Mouse (Mus musculus) intestine, postnatal 0 days (tissue): ENCODE measurements around the gene Ets2. TPM values are rescaled to one million over a fixed set of nuclear protein-coding genes. Genes with fewer than 3 reads are reported as not detected.

Experiments
- ATAC-seq: fragments of 200-750 bp; cut with Nextera tagmentation; 2 replicates; pipeline ENCODE4 v1.8.0; 2017; ENCODE audit warnings: mild to moderate bottlenecking, moderate TSS enrichment, moderate library complexity
- H3K27ac ChIP-seq: fragments of 300-500 bp; sonication (generic); 2 replicates; pipeline ENCODE4 v1.5.1; 2014; ENCODE audit warnings: mild to moderate bottlenecking, low read depth, low read length, moderate library complexity
- H3K27me3 ChIP-seq: fragments of 300-500 bp; sonication (generic); replicated peaks from 2 replicates; pipeline ENCODE4 v1.6.1; 2014; ENCODE audit warnings: low read length, mixed read lengths; ENCODE audit not compliant: control insufficient read depth, insufficient read depth
- H3K36me3 ChIP-seq: fragments of 300-500 bp; sonication (generic); 2 replicates; pipeline ENCODE4 v1.6.1; 2014; ENCODE audit warnings: mild to moderate bottlenecking, moderate library complexity; ENCODE audit not compliant: control insufficient read depth, insufficient read depth
- H3K4me1 ChIP-seq: fragments of 300-500 bp; sonication (generic); replicated peaks from 2 replicates; pipeline ENCODE4 v1.6.1; 2014; ENCODE audit warnings: antibody characterized with exemption, low read length, mixed read lengths; ENCODE audit not compliant: control insufficient read depth, insufficient read depth
- H3K4me2 ChIP-seq: fragments of 300-500 bp; sonication (generic); replicated peaks from 2 replicates; pipeline ENCODE4 v1.6.1; 2014; ENCODE audit warnings: low read depth, mild to moderate bottlenecking, moderate library complexity
- H3K4me3 ChIP-seq: fragments of 300-500 bp; sonication (generic); 2 replicates; pipeline ENCODE4 v1.5.1; 2014; ENCODE audit warnings: low read depth, low read length
- H3K9ac ChIP-seq: fragments of 300-500 bp; sonication (generic); 2 replicates; pipeline ENCODE4 v1.6.1; 2014; ENCODE audit warnings: mild to moderate bottlenecking, low read depth, low read length
- H3K9me3 ChIP-seq: fragments of 300-500 bp; sonication (generic); 2 replicates; pipeline ENCODE4 v1.6.1; 2016; ENCODE audit warnings: mixed run types; ENCODE audit not compliant: control insufficient read depth
- CTCF ChIP-seq: sonication (generic); IDR thresholded peaks from 2 replicates; pipeline ENCODE4 v1.5.1; 2016; ENCODE audit warnings: low read depth, mild to moderate bottlenecking, control low read depth, antibody characterized with exemption, moderate library complexity
- WGBS: fragments of 180-500 bp; shearing (Covaris S2); extraction: QIAGEN DNeasy Blood & Tissue Kit; methylation state at CpG from one replicate; pipeline ENCODE4 v1.1.7; 2014; 5-methylcytosine and 5-hydroxymethylcytosine counted together
- polyA plus RNA-seq: library from polyadenylated mRNA; unstranded; fragments of >200 nt; fragmentation: Nextera tagmentation; extraction: Ambion mirVana; gene quantifications from 2 replicates; pipeline ENCODE4 v1.2.1, GENCODE M21; 2015

The Ets2 gene
- polyA plus RNA-seq, 1 experiment from 2014 or later = 34.6 TPM

DNA sequence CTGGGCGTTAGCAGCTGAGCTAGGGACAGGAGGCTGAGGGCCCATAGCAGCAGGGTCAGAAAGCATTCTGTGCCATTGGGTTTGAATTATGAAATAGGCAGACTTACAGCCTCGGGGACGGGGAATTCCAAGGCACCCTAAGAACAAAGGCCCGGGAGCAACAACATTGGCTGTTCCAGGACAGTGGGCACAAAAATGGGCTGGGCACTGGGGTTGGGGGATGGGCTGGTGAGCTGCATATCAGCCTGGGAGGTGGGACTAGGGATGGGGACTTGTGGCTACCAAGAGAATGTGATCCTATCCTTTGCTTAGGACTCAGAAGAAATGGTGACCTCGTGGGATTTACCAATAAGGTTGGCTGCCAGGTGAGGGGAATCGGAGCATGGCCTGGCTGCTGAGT is 15.6 kb upstream of the Ets2 start:
- Histone ChIP-seq H3K4me1 (peaks cover 18% of the 10 kb centered on the region), H3K4me2 (no peak overlapping the region), H3K4me3 (no peak overlapping the region), H3K27me3 (no peaks in the 10 kb centered on the region), H3K9ac (no peak overlapping the region), H3K36me3 (no peaks in the 10 kb centered on the region), H3K9me3 (no peaks in the 10 kb centered on the region), H3K27ac (peak overlapping the region; percentile 91)
- WGBS = 47% methylated on average over 6 of the region's 6 CpGs
- peak; percentile 4 for ATAC-seq
- TF ChIP-seq CTCF = no peak

- Histone ChIP-seq H3K4me3 (no peak overlapping the region), H3K4me1 (peaks cover 16% of the 10 kb centered on the region), H3K27ac (peak overlapping the region; percentile 91; the same call in 1 of the 2 replicates), H3K4me2 (no peak overlapping the region), H3K9ac (no peak overlapping the region), H3K36me3 (no peaks in the 10 kb centered on the region), H3K27me3 (no peaks in the 10 kb centered on the region), H3K9me3 (no peaks in the 10 kb centered on the region)
- no peak for TF ChIP-seq CTCF
- WGBS = 71% methylated on average over 8 of the region's 8 CpGs
- no peak for ATAC-seq
These were observed 15.0 kb upstream of the Ets2 start for GRCm38 (mm10) chr16:95686901-95687300.

- Histone ChIP-seq H3K4me3 (no peak overlapping the region), H3K4me2 (no peak overlapping the region), H3K27me3 (no peaks in the 10 kb centered on the region), H3K27ac (no peak overlapping the region), H3K36me3 (no peaks in the 10 kb centered on the region), H3K9me3 (no peaks in the 10 kb centered on the region), H3K4me1 (peaks cover 12% of the 10 kb centered on the region), H3K9ac (no peak overlapping the region)
- no peak for ATAC-seq
- no peak for TF ChIP-seq CTCF
- WGBS = 88% methylated on average over 4 of the region's 4 CpGs
These were observed 13.9 kb upstream of the Ets2 start for GRCm38 (mm10) chr16:95688010-95688409.

DNA sequence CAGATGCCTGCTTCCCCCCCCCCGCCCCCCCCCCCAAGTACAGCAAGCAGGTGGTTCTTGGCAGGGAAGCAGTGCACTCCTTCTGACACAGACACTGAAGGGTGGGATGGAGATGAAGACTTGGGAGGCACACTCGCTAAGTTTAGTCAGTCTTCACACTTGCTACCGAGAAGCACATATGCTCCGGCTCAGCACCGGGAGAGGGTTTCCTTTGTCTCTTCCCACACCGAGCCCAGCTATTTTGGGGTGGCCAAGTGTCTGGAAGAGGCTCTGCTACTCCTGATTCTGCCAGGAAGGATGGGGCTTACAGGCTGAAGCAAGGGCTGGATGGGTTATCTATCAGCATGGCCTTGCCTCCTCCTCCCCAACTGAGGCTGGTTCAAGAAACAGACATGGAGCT is 5.3 kb upstream of the Ets2 start:
- H3K9ac ChIP-seq = no peak overlapping the region
- no peaks in the 10 kb centered on the region for H3K9me3 ChIP-seq
- no peaks in the 10 kb centered on the region for H3K27me3 ChIP-seq
- TF ChIP-seq CTCF = no peak
- no peak for ATAC-seq
- no peak overlapping the region for H3K4me2 ChIP-seq
- H3K4me1 ChIP-seq = peaks cover 16% of the 10 kb centered on the region
- H3K36me3 ChIP-seq = no peaks in the 10 kb centered on the region; the same call in 1 of the 2 replicates
- no peak overlapping the region for H3K4me3 ChIP-seq
- WGBS = 66% methylated on average over 6 of the region's 6 CpGs
- H3K27ac ChIP-seq = no peak overlapping the region

DNA sequence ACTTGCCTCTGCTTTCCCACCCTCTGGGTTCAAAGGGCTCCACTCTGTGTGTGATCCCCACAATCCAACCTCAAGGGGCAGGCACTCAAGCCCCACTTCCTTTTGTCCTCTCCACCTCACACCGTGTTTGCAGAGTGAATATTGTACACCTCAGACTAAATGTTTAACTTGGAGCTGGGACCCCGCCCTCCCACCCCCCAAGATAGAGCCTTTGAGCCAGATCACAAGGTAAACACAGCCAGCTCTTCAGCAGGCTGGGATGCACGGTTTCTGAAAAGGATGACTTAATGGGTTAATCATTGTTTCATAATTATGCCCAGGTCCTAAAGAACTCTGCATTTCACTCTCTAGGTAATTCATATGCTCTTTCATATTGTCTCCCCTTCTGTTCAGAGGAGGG is 2.2 kb upstream of the Ets2 start:
- peak overlapping the region; percentile 39 for H3K4me2 ChIP-seq

DNA sequence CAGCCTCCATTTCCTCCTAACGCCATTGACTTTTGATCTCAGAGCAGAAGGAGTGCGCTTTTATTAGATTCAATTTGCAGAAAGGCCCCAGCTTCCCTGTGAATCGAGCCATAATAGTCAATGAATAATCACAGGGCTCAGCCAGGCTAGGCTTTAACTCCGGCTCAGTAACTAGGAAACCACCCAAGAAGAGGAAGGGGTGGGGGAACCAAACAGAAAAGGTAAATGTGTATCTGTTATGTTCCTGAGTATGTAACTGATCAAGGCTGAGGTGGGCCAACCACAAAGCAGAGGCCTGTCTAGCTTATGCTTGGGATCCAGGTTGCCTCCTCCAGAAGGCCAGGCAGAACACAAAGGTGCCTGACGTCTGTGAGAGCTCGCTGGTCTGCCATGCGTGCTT is 1.7 kb upstream of the Ets2 start:
- no peaks in the 10 kb centered on the region for H3K27me3 ChIP-seq
- peaks cover 13% of the 10 kb centered on the region for H3K4me1 ChIP-seq
- no peak for TF ChIP-seq CTCF
- 35% methylated on average over 7 of the region's 7 CpGs for WGBS
- no peak overlapping the region for H3K9ac ChIP-seq
- no peaks in the 10 kb centered on the region for H3K9me3 ChIP-seq
- peak overlapping the region; percentile 18; the same call in 1 of the 2 replicates for H3K4me3 ChIP-seq
- peak overlapping the region; percentile 98 for H3K27ac ChIP-seq
- ATAC-seq = peak; percentile 62
- peak overlapping the region; percentile 39 for H3K4me2 ChIP-seq
- H3K36me3 ChIP-seq = no peaks in the 10 kb centered on the region

More for the DNA sequence above, 2.2 kb upstream of the Ets2 start:
- ATAC-seq = peak; percentile 55
- peak overlapping the region; percentile 18; the same call in 1 of the 2 replicates for H3K4me3 ChIP-seq
- peaks cover 13% of the 10 kb centered on the region for H3K4me1 ChIP-seq
- no peak overlapping the region; the same call in 1 of the 2 replicates for H3K9ac ChIP-seq
- peak overlapping the region; percentile 98 for H3K27ac ChIP-seq
- no peak; the same call in 1 of the 2 replicates for TF ChIP-seq CTCF
- H3K27me3 ChIP-seq = no peaks in the 10 kb centered on the region
- no peaks in the 10 kb centered on the region; the same call in 1 of the 2 replicates for H3K36me3 ChIP-seq
- 11% methylated on average over 3 of the region's 3 CpGs for WGBS
- H3K9me3 ChIP-seq = no peaks in the 10 kb centered on the region
